Mouse (Mus musculus) v-Abl transformed pro-B cells (cell line): ENCODE measurements around the gene Hunk.

ENCODE experiments used
- in situ Hi-C, 2 experiments: fragments of 400-800 bp; cut with MboI; formaldehyde crosslinking; loops; one replicate each; pipeline ENCODE4 v1.15.1; 2025; ENCODE audit not compliant: unreplicated experiment in 2 of 2

Hunk gene

DNA sequence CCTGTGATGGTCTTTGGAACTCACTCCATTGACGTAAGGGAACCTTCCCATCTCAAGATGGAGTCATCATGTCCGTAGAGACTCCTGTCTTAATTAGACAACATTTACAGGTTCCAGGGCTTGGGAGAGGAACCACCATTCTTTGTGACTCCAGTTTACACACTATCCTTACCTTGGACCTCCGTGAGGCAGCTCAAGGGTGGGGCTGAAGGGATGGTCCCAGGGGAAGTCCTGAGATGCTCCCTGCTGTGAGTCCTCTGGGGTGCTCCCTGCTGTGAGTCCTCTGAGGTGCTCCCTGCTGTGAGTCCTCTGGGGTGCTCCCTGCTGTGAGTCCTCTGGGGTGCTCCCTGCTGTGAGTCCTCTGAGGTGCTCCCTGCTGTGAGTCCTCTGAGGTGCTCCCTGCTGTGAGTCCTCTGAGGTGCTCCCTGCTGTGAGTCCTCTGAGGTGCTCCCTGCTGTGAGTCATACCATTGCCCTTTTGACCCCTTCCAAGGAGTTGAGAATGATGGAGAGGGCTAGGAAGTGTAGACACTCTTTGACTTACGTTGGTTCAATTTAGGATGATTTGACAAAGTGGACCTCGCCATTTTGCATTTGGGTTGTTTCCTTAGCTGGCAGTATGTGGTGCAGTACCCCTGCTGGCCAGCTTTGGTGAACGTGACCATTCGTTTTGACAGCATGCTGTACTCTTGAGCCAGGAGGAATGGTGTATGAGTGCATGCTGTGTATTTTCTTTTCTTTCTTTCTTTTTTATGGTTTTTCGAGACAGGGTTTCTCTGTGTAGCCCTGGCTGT is 42.2 kb downstream of the Hunk start:
- in situ Hi-C loops: no loop called here

GRCm38 (mm10) chr16:90433551-90433950 is 47.7 kb downstream of the Hunk start:
- in situ Hi-C loops: no loop called here

- in situ Hi-C loops: no loop called here
Measured at GRCm38 (mm10) chr16:90435231-90435630, 49.4 kb downstream of the Hunk start.

- in situ Hi-C loops: no loop called here
Measured at GRCm38 (mm10) chr16:90437276-90437675, 51.5 kb downstream of the Hunk start.

DNA sequence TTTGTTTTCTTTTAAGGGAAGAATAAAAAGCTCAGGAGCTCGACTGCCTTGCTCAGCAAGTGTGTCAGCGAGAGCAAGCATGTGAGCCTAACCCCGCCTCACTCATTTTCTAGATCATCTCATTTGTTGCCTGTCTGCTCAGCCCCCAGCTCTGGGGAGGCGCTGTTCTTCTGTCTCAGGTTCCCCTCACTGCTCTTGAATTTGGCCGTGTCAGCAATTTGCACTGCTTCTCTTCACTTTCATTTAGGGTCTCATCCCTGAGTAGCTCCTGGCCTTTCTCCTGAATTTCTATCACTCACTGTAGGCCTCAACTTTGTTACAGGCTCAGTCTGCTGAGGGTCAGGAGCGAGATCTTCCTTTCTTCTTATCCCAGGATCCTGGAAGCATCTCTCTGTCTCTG is 53.7 kb downstream of the Hunk start:
- in situ Hi-C loops: no loop called here

DNA sequence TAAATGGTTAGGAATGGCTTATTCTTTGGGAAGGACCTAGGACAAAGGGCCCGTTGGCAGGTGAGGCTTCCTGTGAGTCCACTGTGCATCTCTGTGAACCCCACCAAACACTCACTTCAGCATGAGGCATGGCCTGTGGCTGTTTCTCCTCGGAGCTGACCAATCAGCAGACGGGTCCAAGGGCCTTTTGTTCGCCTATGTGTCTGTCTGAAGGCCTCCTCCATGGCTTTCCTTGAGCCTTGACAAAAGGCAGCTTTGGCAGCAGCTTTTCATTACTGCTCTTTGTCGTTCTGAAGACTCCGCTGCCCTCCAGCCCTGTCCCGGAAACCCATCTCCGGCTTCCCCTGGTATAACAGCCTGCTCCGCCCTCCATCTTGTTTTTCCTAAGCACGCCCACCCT is 54.8 kb downstream of the Hunk start:
- in situ Hi-C loops: no loop called here

DNA sequence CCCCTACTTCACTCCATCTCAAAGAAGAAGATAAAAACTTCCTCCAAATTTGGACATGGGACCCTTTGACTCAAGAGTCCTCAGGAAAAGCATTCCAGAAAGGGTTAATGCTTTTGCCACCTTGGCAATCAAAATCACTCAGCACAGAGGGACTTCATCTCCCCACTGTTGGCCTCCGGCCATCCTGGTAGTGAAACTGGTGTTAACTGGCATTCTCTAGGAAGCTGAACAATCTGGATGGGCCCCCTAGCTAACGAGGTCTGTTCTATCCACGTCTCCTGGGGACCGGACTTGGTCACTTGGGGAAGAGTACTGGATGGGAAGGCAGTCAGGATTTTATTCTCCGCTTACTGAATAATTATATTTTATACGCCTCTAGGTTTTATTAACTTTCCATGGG is 57.2 kb downstream of the Hunk start:
- in situ Hi-C loops: no loop called here

DNA sequence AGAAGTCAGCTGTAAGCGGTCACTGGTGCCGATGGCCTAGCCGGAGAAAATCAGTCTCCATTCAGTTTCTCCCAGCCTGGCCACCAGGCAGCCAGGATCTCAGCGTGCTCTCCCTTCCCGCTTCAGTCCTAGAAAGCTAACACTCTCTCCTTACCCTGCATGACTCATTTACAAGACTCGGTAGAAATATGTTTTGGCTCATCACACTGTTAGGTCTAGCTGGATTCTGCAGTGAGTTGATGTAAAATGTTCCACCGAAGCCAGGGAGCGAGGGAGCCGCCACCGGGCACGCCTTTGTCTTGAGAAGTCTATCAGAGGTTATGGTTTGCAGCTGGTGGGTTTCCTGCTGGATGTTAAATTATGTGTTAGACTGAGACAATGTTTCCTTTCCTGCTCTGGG is 67.4 kb downstream of the Hunk start:
- in situ Hi-C loops: no loop called here

GRCm38 (mm10) chr16:90456495-90457125 is 70.8 kb downstream of the Hunk start:
- in situ Hi-C loops: no loop called here

- in situ Hi-C loops: no loop called here
Measured at GRCm38 (mm10) chr16:90458899-90459610, 73.2 kb downstream of the Hunk start.

- in situ Hi-C loops: no loop called here
Measured at GRCm38 (mm10) chr16:90461304-90461905, 75.6 kb downstream of the Hunk start.

- in situ Hi-C loops: no loop called here
Measured at GRCm38 (mm10) chr16:90462728-90463275, 77.0 kb downstream of the Hunk start.

GRCm38 (mm10) chr16:90465154-90465553 is 79.3 kb downstream of the Hunk start:
- in situ Hi-C loops: no loop called here

GRCm38 (mm10) chr16:90468286-90468685 is 82.5 kb downstream of the Hunk start:
- in situ Hi-C loops: no loop called here

DNA sequence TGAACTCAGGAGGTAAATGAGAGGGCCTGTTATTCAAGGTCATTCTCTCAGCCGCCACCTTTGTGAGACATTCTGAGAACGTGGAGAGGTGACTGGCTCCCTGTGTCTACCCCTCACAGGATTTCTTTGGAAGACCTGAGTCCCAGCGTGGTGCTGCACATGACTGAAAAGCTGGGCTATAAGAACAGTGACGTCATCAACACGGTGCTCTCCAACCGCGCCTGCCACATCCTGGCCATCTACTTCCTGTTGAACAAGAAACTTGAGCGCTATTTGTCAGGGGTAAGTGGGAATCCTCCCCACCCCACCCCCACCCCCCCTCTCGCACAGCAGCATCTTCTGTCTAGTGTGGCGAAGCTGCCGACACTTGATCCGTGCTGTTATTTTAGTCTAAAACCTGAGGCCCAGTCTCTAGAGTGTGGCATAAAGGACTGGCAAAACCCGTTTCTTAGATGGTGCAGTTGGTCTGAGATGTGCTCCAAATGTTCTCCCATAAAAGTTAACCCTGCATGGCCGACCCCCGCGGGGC is 90.0 kb downstream of the Hunk start:
- in situ Hi-C loops: no loop called here

DNA sequence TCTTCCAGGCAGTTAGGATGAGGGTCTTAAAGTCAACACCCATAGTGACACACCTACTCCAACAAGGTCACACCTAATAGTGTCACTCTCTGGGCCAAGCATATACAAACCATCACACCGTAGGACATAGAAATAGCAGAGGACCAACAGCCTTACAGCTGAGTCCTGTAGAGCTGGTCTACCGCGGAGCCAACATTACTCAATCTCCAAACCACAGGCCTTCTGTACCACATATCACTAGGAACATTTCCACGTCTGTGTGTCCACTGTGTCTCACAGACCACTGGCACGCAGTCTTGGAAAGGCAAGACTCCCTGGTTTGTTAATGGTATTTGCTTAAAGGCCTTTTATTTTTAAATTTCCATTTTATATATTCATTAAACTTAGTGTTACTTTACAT is 95.8 kb downstream of the Hunk start:
- in situ Hi-C loops: no loop called here

- in situ Hi-C loops: no loop called here
Measured at GRCm38 (mm10) chr16:90483341-90483740, 97.5 kb downstream of the Hunk start.

DNA sequence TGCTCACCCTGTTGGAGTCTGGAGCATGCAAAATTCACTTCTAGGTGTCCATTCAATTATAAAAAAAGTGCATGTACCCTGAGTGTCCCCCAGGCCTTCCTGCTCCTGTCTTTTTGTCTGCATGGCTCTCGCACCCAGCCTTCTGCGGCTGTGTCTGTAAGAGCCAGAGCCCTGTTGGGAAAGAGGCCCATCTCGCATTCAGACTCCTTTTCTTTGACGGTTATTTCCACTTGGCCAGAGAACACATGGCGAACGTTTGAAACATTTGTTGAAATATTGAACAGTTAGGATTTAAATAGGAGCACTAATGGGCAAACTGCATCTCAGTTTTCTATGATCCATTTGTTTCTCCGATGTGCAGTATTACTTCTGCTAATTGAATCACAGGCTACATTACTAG is 99.3 kb downstream of the Hunk start:
- in situ Hi-C loops: no loop called here

GRCm38 (mm10) chr16:90485599-90485998 is 99.8 kb downstream of the Hunk start:
- in situ Hi-C loops: no loop called here

DNA sequence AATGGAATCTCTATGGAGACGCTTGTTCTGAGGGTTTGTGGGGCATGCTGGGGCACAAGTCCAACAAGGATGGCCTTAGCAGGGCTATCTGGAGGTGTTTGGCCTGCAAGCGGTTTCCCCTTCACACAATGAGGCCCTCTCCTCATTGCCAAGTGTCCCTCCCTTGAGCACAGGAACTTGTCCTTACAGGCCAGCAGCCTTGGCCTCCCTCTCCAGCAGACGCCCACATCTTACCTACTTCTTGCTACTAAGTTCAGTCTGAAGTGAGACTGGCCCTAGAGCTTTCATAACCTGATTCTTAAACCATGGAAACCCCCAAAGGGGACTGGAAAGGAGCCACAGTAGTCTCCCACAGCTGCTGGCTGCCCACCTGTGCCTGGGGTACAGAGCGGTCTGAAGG is 104.3 kb downstream of the Hunk start:
- in situ Hi-C loops: no loop called here
